Mouse (Mus musculus): ENCODE measurements at regions not wholly inside any gene's neighbourhood (a gene's known extent, or its start where the extent isn't known, plus 50 kb on each side); places are given as distances from the start of the nearest gene placed in this dataset.
"Not testable (repeated sequence)": the region's sequence is repeated elsewhere in the genome, so short reads cannot be mapped to it uniquely, and the experiment has no call there.

DNA sequence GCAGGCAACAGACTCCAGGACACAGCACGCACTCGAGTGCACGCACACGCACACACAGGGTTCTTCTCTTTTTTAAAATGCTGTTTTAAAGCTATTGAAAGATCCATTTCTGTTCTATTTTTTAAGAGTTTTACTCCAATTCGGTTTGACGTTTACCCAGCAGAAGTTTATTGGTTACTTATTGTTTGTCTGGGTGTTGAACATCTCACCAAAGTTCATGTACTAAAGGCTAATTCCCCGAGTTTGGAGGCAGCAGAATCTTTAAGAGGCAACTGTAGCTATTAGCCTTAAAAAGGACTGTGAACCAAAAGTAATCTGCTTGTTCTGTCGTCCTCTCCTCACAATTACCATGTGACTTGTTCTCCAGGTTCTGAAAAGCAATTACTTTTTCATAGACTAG is 263.0 kb upstream of the Nfia start:
- DNase-seq (ENCODE audit: low read depth) = no peak

GRCm38 (mm10) chr4:97505734-97506133 is 266.8 kb upstream of the Nfia start:
- DNase-seq (ENCODE audit: low read depth) = no peak

GRCm38 (mm10) chr4:97491248-97491804 is 281.2 kb upstream of the Nfia start:
- no peak for DNase-seq (ENCODE audit: low read depth)

- DNase-seq (ENCODE audit: low read depth) = peak; percentile 5
Observed at GRCm38 (mm10) chr4:97486354-97486753, 286.2 kb upstream of the Nfia start.

- DNase-seq (ENCODE audit: low read depth) = no peak
Observed at GRCm38 (mm10) chr4:97485225-97485624, 287.3 kb upstream of the Nfia start.

DNA sequence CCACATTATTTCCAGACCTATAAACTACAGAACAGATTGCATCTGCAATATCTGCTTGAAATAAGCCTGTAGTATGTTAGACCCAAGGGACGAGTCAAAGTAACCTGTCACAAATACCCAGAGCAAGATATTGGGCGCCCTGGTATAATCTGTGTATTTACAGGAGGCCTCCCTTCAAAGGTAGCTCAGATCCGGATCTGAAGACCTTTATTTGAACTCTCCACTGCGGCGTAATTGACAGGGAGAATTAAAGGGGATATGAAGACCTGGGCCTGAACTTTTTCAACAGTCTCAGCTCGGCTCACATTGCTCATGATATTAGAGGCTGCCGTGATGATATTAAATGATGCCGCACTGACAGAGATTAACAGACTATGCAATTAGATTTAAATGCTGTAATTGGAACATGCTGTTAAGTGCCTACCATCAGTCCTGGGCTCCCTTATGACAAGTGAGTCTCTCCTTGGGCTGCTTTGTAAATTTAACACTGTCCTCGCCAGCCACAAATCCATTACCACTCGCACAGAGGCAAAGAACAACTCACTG is 289.8 kb upstream of the Nfia start:
- DNase-seq (ENCODE audit: low read depth) = no peak

GRCm38 (mm10) chr4:97481836-97482235 is 290.7 kb upstream of the Nfia start:
- DNase-seq (ENCODE audit: low read depth) = no peak

- no peak for DNase-seq (ENCODE audit: low read depth)
Observed at GRCm38 (mm10) chr4:97476571-97477190, 293.7 kb upstream of the Gm10192 start.

- not testable (repeated sequence) for DNase-seq (ENCODE audit: low read depth)
Observed at GRCm38 (mm10) chr4:97473492-97473891, 290.5 kb upstream of the Gm10192 start.

- DNase-seq (ENCODE audit: low read depth) = no peak
Observed at GRCm38 (mm10) chr4:97465932-97466666, 283.1 kb upstream of the Gm10192 start.

GRCm38 (mm10) chr4:97465517-97465916 is 282.6 kb upstream of the Gm10192 start:
- DNase-seq (ENCODE audit: low read depth) = no peak

- DNase-seq (ENCODE audit: low read depth) = no peak
Observed at GRCm38 (mm10) chr4:97461177-97461576, 278.2 kb upstream of the Gm10192 start.

- no peak for DNase-seq (ENCODE audit: low read depth)
Observed at GRCm38 (mm10) chr4:97439288-97440029, 256.5 kb upstream of the Gm10192 start.

GRCm38 (mm10) chr4:97432681-97433080 is 249.7 kb upstream of the Gm10192 start:
- DNase-seq (ENCODE audit: low read depth) = no peak

GRCm38 (mm10) chr4:97432094-97432493 is 249.1 kb upstream of the Gm10192 start:
- DNase-seq (ENCODE audit: low read depth) = no peak

DNA sequence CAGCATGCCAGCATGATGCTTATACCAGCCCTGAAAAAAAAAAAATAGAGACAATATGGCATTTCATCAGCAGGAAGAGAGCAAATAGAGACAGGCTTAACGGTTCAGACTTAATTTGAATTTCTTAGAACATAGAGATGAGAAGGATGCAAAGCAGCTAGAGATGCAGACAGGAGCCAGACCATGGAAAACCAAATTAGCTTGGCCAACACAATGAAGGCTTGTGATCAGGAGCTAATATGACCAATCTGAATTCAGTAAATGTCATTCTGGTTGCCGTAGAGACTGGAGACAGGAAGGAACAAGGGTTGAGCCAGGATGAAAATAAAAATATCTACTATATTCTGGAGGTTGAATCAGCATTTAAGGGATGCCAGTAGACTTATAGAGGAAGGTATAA is 248.3 kb upstream of the Gm10192 start:
- no peak for DNase-seq (ENCODE audit: low read depth)

DNA sequence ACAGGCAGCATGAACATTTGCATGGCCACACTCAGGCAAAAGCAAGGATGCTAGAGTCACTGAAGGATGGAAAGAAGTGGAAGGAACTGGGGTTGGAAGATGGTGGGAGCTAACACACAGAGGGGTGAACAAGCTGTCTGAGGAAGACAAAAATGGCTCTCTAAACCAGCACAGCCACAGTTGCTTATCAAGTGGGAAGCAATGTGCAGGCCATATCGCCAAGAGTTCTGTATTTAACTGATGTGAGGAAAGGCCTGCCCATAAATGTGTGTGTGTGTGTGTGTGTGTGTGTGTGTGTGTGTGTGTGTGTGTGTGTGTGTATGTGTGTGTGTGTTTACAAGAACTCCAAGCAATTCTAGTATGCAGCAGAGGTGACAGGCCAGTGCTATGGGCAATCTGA is 236.9 kb upstream of the Gm10192 start:
- no peak for DNase-seq (ENCODE audit: low read depth)

DNA sequence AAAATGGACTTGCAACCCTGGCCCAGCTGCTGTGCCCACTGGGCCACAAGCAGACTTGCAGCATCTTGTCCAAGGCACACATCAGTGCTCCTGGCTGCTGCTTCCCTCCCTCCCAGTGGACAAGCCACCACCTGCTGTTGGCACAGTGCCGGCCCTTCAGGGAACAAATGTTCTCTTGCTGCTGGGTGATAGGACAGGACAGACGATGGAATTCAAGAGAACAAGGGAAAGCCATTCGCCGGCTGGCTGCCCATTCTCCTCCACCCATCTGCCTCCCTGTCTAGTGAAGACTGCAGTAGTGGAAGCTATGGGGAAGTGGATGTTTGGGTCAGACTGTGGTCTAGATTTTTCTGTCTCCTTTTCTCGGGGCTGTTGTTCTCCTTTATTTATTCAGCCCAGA is 235.7 kb upstream of the Gm10192 start:
- no peak for DNase-seq (ENCODE audit: low read depth)

GRCm38 (mm10) chr4:97417943-97418342 is 235.0 kb upstream of the Gm10192 start:
- DNase-seq (ENCODE audit: low read depth) = no peak

GRCm38 (mm10) chr4:97408633-97409296 is 225.8 kb upstream of the Gm10192 start:
- DNase-seq (ENCODE audit: low read depth) = no peak

GRCm38 (mm10) chr4:97394697-97395280 is 211.8 kb upstream of the Gm10192 start:
- DNase-seq (ENCODE audit: low read depth) = no peak

- DNase-seq (ENCODE audit: low read depth) = no peak
Observed at GRCm38 (mm10) chr4:97381084-97381483, 198.1 kb upstream of the Gm10192 start.
